Mouse (Mus musculus) hindbrain, embryonic 15.5 days (tissue): Measurements from ENCODE around the gene Nlk. TPM values are rescaled to one million over a fixed set of nuclear protein-coding genes. Genes with fewer than 3 reads are reported as not detected.

Experiments used
- ATAC-seq: fragments of 200-750 bp; cut with Nextera tagmentation; 2 replicates; pipeline ENCODE4 v1.8.0; 2017; ENCODE audit warnings: low read depth, moderate number of reproducible peaks, moderate TSS enrichment; ENCODE audit not compliant: low FRiP score
- H3K27ac ChIP-seq: fragments of 300-500 bp; sonication (generic); replicated peaks from 2 replicates; pipeline ENCODE4 v1.5.1; 2015; ENCODE audit warnings: mild to moderate bottlenecking, inconsistent platforms
- H3K27me3 ChIP-seq: fragments of 300-500 bp; sonication (generic); 2 replicates; pipeline ENCODE4 v1.6.1; 2015; ENCODE audit warnings: control low read depth, inconsistent platforms
- H3K36me3 ChIP-seq: fragments of 300-500 bp; sonication (generic); 2 replicates; pipeline ENCODE4 v1.6.1; 2015; ENCODE audit warnings: control low read depth, inconsistent platforms
- H3K4me1 ChIP-seq: fragments of 300-500 bp; sonication (generic); replicated peaks from 2 replicates; pipeline ENCODE4 v1.6.1; 2015; ENCODE audit warnings: control low read depth, inconsistent platforms
- H3K4me2 ChIP-seq: fragments of 300-500 bp; sonication (generic); 2 replicates; pipeline ENCODE4 v1.6.1; 2015; ENCODE audit warnings: moderate library complexity, mild to moderate bottlenecking, inconsistent platforms
- H3K4me3 ChIP-seq: fragments of 300-500 bp; sonication (generic); 2 replicates; pipeline ENCODE4 v1.5.1; 2015; ENCODE audit warnings: mild to moderate bottlenecking, inconsistent platforms
- H3K9ac ChIP-seq: fragments of 300-500 bp; sonication (generic); 2 replicates; pipeline ENCODE4 v1.6.1; 2015; ENCODE audit warnings: inconsistent platforms
- H3K9me3 ChIP-seq: fragments of 300-500 bp; sonication (generic); 2 replicates; pipeline ENCODE4 v1.6.1; 2016; ENCODE audit warnings: control low read depth, inconsistent platforms
- WGBS: fragments of 180-500 bp; shearing (Covaris S2); methylation state at CpG from one replicate; pipeline ENCODE4 v1.1.7; 2015; 5-methylcytosine and 5-hydroxymethylcytosine counted together
- polyA plus RNA-seq: library from polyadenylated mRNA; unstranded; fragments of >200 nt; fragmentation: Nextera tagmentation; extraction: Ambion mirVana; gene quantifications from 2 replicates; pipeline ENCODE4 v1.2.1, GENCODE M21; 2015

Nlk gene
- 22.4 and 24.0 TPM in 2 replicates for polyA plus RNA-seq

DNA sequence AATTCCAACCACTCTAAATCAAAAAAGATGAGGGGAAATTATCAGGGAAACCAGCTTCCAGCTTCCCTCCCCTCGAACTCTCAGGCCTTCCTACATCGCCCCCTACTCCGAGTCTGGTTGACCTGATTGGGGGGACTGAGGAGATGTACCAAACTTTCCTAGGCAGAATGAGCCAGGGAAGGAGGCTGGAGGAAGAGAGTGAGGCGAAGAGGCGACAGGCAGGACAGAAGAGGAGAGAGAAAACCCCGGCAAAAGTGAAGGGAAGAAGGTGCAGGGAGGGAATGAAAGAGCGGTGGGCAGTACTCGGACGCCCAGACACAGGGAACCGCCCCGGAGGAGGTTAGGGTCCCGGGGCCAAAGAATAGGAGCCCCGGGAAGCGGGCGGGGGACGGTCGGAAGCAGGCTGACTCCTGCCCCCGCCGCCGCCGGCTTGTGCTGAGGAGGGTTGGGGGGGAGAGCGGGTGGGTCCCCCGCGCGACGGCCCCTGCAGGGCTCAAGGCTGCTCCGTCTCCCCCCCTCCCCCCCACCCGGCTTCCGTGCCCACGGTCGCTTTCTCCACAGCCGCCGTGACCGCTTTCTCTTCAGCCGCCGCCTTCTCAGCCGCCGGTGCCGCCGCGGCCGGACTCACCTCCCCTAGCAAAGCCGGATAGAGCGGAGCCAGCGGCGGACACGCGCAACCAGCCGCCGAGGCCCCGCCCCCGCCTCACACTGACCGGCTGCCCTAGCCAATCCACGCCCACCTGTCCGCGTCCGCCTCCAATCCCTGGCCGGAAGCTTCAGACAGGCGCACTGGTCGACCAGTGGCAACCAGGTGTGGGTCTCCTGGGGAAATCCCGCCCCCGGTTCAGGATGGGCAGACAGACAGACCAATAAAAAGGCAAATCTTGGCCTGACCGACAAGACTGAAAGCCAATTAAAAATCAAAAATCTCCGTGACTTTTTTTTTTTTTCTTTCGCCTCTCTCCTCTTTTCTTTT lies at the start of gene Nlk:
TSS of gene Nlk (minus strand) at position 597 of the 976 bp plus-strand sequence.
- H3K9ac ChIP-seq = peak within 1 kb of the TSS; percentile 70
- 0% methylated on average over 41 of the region's 65 CpGs for WGBS
- peak within 1 kb of the TSS; percentile 90 for H3K4me3 ChIP-seq
- H3K9me3 ChIP-seq = no peaks in the 10 kb centered on the region
- H3K4me1 ChIP-seq = peaks cover 39% of the 10 kb centered on the region
- H3K36me3 ChIP-seq = no peaks in the 10 kb centered on the region
- H3K27me3 ChIP-seq = no peaks in the 10 kb centered on the region
- peak within 1 kb of the TSS; percentile 73 for H3K4me2 ChIP-seq
- H3K27ac ChIP-seq = peak within 1 kb of the TSS; percentile 89
- peak; percentile 99 for ATAC-seq

GRCm38 (mm10) chr11:78746264-78746663 lies 49.1 kb upstream of the Nlk start:
- H3K27me3 ChIP-seq = no peaks in the 10 kb centered on the region
- WGBS = 91% methylated on average over 7 of the region's 7 CpGs
- H3K9ac ChIP-seq = no peak overlapping the region

DNA sequence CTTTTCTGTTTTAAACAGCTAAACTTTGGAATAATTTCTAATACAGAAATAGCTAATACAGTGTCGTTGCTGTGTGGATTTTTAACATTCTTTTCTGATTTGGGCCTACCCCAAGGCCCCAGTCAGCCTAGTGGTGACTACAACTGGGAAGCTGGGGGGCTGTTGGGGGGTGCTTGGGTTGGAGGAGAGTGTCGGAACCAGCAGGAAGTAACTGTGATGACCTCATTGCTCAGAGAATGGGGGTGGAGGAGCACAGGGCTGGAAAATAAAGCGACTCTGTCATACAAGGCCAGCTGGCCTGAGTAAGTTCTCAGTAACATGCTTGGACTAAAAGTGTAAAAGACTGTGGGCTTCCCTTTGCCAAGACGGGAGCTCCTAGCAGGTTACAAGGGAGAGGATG lies 48.3 kb upstream of the Nlk start:
- Histone ChIP-seq H3K27ac (no peak overlapping the region), H3K9me3 (no peaks in the 10 kb centered on the region), H3K36me3 (no peaks in the 10 kb centered on the region), H3K4me2 (no peak overlapping the region), H3K9ac (no peak overlapping the region), H3K4me3 (no peak overlapping the region), H3K27me3 (no peaks in the 10 kb centered on the region), H3K4me1 (peaks cover 7% of the 10 kb centered on the region)
- WGBS = 72% methylated on average over 4 of the region's 4 CpGs
- ATAC-seq = no peak

More at GRCm38 (mm10) chr11:78746264-78746663, 49.1 kb upstream of the Nlk start:
- ATAC-seq = no peak
- Histone ChIP-seq H3K9me3 (no peaks in the 10 kb centered on the region), H3K4me1 (peaks cover 12% of the 10 kb centered on the region), H3K4me3 (no peak overlapping the region), H3K36me3 (no peaks in the 10 kb centered on the region), H3K27ac (no peak overlapping the region), H3K4me2 (no peak overlapping the region)

- H3K4me1 ChIP-seq = 0 out of 2 replicates have a peak, but pooled peaks cover 6% of the 10 kb centered on the region
- no peak for ATAC-seq
These were observed 45.3 kb upstream of the Nlk start for GRCm38 (mm10) chr11:78742461-78742860.

DNA sequence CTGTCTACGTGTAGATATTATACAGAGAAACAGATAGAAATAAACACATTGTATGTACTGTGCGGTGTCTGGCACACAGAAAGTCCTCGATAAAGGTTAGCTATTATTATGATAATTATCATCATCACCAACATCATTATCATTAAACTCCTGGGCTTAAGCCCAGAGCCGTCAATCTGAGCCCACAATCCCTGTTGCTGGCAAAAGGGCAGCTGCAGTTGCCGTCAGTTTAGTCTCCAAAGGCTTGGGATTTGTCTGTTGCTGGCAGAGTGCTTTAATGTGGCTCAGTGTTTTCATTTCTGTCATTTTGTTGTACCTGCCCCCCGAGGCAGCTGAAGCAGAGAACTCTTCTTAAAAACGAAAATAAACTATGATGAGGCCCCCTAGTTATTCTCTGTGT lies 44.8 kb upstream of the Nlk start:
- WGBS = 41% methylated on average over 7 of the region's 7 CpGs
- Histone ChIP-seq H3K4me1 (0 out of 2 replicates have a peak, but pooled peaks cover 6% of the 10 kb centered on the region), H3K4me3 (no peak overlapping the region), H3K9me3 (no peaks in the 10 kb centered on the region), H3K9ac (no peak overlapping the region), H3K4me2 (no peak overlapping the region), H3K27me3 (peaks cover 5% of the 10 kb centered on the region; the same call in 1 of the 2 replicates), H3K27ac (no peak overlapping the region), H3K36me3 (no peaks in the 10 kb centered on the region)
- ATAC-seq = no peak

More at GRCm38 (mm10) chr11:78742461-78742860, 45.3 kb upstream of the Nlk start:
- Histone ChIP-seq H3K9me3 (no peaks in the 10 kb centered on the region), H3K27me3 (peaks cover 5% of the 10 kb centered on the region; the same call in 1 of the 2 replicates), H3K4me2 (no peak overlapping the region), H3K4me3 (no peak overlapping the region), H3K27ac (no peak overlapping the region), H3K9ac (no peak overlapping the region), H3K36me3 (no peaks in the 10 kb centered on the region)
- 68% methylated on average over 3 of the region's 3 CpGs for WGBS

DNA sequence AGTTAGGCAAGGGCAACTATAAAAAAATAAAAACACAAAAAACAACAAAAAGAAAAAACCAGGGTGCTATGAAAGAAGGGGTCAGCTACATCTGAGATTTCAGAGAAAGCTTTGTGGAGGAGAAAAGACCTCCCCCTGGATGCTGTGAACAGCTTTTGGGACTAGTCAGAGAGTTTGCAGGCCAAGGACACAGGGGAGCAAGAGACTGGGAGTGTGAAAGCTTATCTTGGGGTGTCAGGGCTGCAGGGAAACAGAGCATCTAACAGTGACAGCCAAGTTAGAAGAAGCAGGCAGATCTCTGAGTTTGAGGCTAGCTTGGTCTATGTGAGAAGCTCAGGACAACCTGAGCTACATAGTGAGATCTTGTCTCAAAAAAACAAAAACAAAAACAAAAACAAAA lies 42.2 kb upstream of the Nlk start:
- Histone ChIP-seq H3K4me2 (no peak overlapping the region), H3K27ac (no peak overlapping the region), H3K9me3 (no peaks in the 10 kb centered on the region), H3K27me3 (peaks cover 5% of the 10 kb centered on the region; the same call in 1 of the 2 replicates), H3K9ac (no peak overlapping the region), H3K36me3 (no peaks in the 10 kb centered on the region), H3K4me1 (0 out of 2 replicates have a peak, but pooled peaks cover 6% of the 10 kb centered on the region), H3K4me3 (no peak overlapping the region)
- no peak for ATAC-seq

GRCm38 (mm10) chr11:78736877-78737408 lies 39.8 kb upstream of the Nlk start:
- Histone ChIP-seq H3K9me3 (no peaks in the 10 kb centered on the region), H3K4me2 (no peak overlapping the region), H3K4me3 (no peak overlapping the region), H3K27me3 (peaks cover 5% of the 10 kb centered on the region; the same call in 1 of the 2 replicates), H3K9ac (no peak overlapping the region), H3K36me3 (no peaks in the 10 kb centered on the region), H3K27ac (no peak overlapping the region), H3K4me1 (0 out of 2 replicates have a peak, but pooled peaks cover 1% of the 10 kb centered on the region)
- ATAC-seq = no peak
- 47% methylated on average over 3 of the region's 3 CpGs for WGBS

- no peak for ATAC-seq
These were observed 38.0 kb upstream of the Nlk start for GRCm38 (mm10) chr11:78735168-78735567.

DNA sequence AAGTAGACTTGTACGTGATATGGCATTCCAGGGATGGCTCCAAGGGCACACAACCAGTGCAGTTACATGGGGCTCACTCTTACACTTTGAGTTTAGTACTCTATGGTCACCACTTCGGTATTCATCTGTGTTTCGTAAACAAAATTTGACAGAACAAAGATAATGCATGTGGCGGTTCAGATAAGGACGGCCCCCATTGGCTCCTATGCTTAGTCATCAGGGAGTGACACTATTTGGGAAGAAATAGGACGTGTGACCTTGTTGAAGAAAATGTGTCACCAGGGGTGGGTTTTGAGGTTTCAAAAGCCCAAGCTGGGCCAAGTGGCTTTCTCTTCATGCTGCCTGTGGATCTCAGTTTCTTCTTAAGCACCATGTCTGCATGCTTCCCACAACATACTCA lies 35.4 kb upstream of the Nlk start:
- H3K9me3 ChIP-seq = no peaks in the 10 kb centered on the region
- H3K4me3 ChIP-seq = no peak overlapping the region
- no peaks in the 10 kb centered on the region for H3K27me3 ChIP-seq
- no peak overlapping the region for H3K27ac ChIP-seq
- H3K36me3 ChIP-seq = no peaks in the 10 kb centered on the region
- no peak overlapping the region for H3K9ac ChIP-seq
- ATAC-seq = no peak
- H3K4me1 ChIP-seq = no peaks in the 10 kb centered on the region
- WGBS = 93% methylated on average over 6 of the region's 6 CpGs
- H3K4me2 ChIP-seq = no peak overlapping the region

More at GRCm38 (mm10) chr11:78735168-78735567, 38.0 kb upstream of the Nlk start:
- Histone ChIP-seq H3K27me3 (peaks cover 5% of the 10 kb centered on the region; the same call in 1 of the 2 replicates), H3K9me3 (no peaks in the 10 kb centered on the region), H3K4me1 (no peaks in the 10 kb centered on the region), H3K27ac (no peak overlapping the region), H3K4me3 (no peak overlapping the region), H3K36me3 (no peaks in the 10 kb centered on the region), H3K4me2 (no peak overlapping the region), H3K9ac (no peak overlapping the region)
- 92% methylated on average over 1 of the region's 1 CpGs for WGBS

- H3K9me3 ChIP-seq = no peaks in the 10 kb centered on the region
- no peak overlapping the region for H3K4me2 ChIP-seq
- 35% methylated on average over 2 of the region's 2 CpGs for WGBS
These were observed 33.7 kb upstream of the Nlk start for GRCm38 (mm10) chr11:78730902-78731301.

DNA sequence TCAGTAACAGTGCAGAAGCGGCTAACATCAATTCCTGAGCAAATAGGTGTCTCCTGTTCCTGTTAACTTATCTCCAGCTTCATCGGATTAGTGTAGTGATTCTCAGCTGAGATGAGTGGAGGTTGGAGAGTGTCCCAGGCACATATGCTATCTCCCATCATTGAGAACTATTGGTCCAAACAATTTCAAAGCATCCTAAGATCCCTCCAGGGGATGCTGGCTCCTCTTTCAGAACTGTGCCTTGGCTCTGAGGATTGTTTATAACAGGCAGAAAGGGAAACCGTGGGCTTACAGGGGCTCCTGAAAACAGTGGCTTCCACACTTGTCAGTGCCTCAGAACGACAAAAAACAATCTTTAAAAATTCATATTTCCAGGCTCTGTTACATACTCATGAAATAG lies 30.9 kb upstream of the Nlk start:
- H3K9me3 ChIP-seq = no peaks in the 10 kb centered on the region
- H3K4me3 ChIP-seq = no peak overlapping the region
- 74% methylated on average over 4 of the region's 4 CpGs for WGBS
- H3K9ac ChIP-seq = no peak overlapping the region
- no peaks in the 10 kb centered on the region for H3K27me3 ChIP-seq
- H3K27ac ChIP-seq = no peak overlapping the region
- ATAC-seq = no peak
- no peak overlapping the region for H3K4me2 ChIP-seq
- H3K36me3 ChIP-seq = no peaks in the 10 kb centered on the region
- H3K4me1 ChIP-seq = no peaks in the 10 kb centered on the region

More at GRCm38 (mm10) chr11:78730902-78731301, 33.7 kb upstream of the Nlk start:
- no peak for ATAC-seq
- Histone ChIP-seq H3K27me3 (no peaks in the 10 kb centered on the region), H3K9ac (no peak overlapping the region), H3K4me3 (no peak overlapping the region), H3K4me1 (no peaks in the 10 kb centered on the region), H3K36me3 (no peaks in the 10 kb centered on the region), H3K27ac (no peak overlapping the region)

GRCm38 (mm10) chr11:78726366-78726765 lies 29.2 kb upstream of the Nlk start:
- no peak overlapping the region for H3K4me2 ChIP-seq
- H3K36me3 ChIP-seq = no peaks in the 10 kb centered on the region
- H3K9me3 ChIP-seq = no peaks in the 10 kb centered on the region
- ATAC-seq = no peak
- no peaks in the 10 kb centered on the region for H3K27me3 ChIP-seq
- H3K4me1 ChIP-seq = no peaks in the 10 kb centered on the region
- WGBS = 88% methylated on average over 3 of the region's 3 CpGs
- H3K27ac ChIP-seq = no peak overlapping the region
- no peak overlapping the region for H3K9ac ChIP-seq
- H3K4me3 ChIP-seq = no peak overlapping the region
